8 mouse cellular contexts compared by ENCODE assay signal in genomic region chr5:125066479-125067471, GRCm38 (mm10).
A peak's percentile ranks its signal among the peaks of the same experiment; 100 is the strongest.
DNase-seq lines count a peak whose midpoint lies in the region.

No protein-coding gene starts in this region.

- DNase-seq in CD4-positive helper T cell, adult 2 months (ENCODE audit: low read depth, low spot score), result peak; percentile 68
- DNase-seq in MN1 (ENCODE audit: low spot score), result peak; percentile 77
- DNase-seq in cerebellum, postnatal 10 days, result peak; percentile 90 to 95
- DNase-seq in gastrocnemius, postnatal 36 days, result peak; percentile 83 to 85
- DNase-seq in layer of hippocampus, adult 9-10 months (ENCODE audit: low spot score), result peak; percentile 79
- peak; percentile 81 for DNase-seq in lung, postnatal 25 days (ENCODE audit: low spot score)
- peak; percentile 77 for DNase-seq in right cerebral cortex, postnatal 4 days
- peak; percentile 61 to 85 for DNase-seq in urinary bladder, postnatal 4 days (ENCODE audit: low spot score in 2 of 2)

- intact Hi-C loops in gastrocnemius, postnatal 36 days (cut with DNase I), result no loop called here

Comparison
In these comparisons a context has a peak if more than half of its experiments do, and no peak if none do; other contexts are left out.
1. Peak in every context shown above with its lines: DNase-seq.